ENCODE assay signal across 24 mouse cellular contexts in the genomic region with DNA sequence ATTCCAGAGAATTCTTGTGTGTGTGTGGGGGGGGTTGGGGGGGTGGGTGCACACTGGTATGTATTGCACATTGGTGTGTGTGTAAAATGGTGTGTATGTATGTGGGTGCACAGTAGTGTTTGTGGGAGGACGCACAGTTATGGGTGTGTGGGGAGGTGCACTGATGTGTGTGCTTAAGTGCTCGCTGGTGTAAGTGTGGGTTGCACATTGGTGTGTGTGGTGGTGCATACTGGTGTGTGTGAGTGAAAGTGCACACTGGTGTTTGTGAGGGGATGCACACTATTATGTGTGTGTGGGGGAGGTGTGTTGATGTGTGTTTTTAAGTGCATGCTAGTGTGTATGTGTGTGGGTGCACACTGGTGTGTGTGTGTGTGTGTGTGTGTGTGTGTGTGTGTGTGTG. TPM values are rescaled to one million over a fixed set of nuclear protein-coding genes. Genes with fewer than 3 reads are reported as not detected.
DNase-seq lines count a peak whose midpoint lies in the region; ATAC-seq and TF ChIP-seq lines count a peak whose summit lies in the region.
"Had no signal": no experiment of that assay in that cellular context is flagged by ENCODE, and none has a peak within 500 bp of the region (broad histone marks: within the 10 kb centered on the region; RNA-seq: fewer than 3 reads in every experiment).

No protein-coding gene starts in this region.

- TF ChIP-seq EP300 in stomach, postnatal 0 days (optimal IDR thresholded peaks at IDR 0.05): no peak

- WGBS in embryonic facial prominence, embryonic 11.5 days: 79% methylated on average over 2 of the region's 2 CpGs
- WGBS in embryonic facial prominence, embryonic 10.5 days: 83% methylated on average over 2 of the region's 2 CpGs
- WGBS in hindbrain, embryonic 12.5 days: 86% methylated on average over 2 of the region's 2 CpGs
- whole genome bisulfite sequencing in hindbrain, embryonic 13.5 days: 74% methylated on average over 2 of the region's 2 CpGs
- WGBS in midbrain, embryonic 11.5 days: 80% methylated on average over 2 of the region's 2 CpGs
- 79% methylated on average over 2 of the region's 2 CpGs for WGBS in midbrain, postnatal 0 days
- WGBS in stomach, embryonic 14.5 days: 84% methylated on average over 2 of the region's 2 CpGs
- 80% methylated on average over 2 of the region's 2 CpGs for WGBS in stomach, postnatal 0 days

- H3K4me2 ChIP-seq in embryonic facial prominence, embryonic 11.5 days (ENCODE audit: low read depth, low read length): no peak overlapping the region
- no peak overlapping the region for H3K4me2 ChIP-seq in hindbrain, embryonic 12.5 days (replicated peaks)
- H3K4me2 ChIP-seq in hindbrain, embryonic 13.5 days: no peak overlapping the region
- H3K4me2 ChIP-seq in midbrain, embryonic 11.5 days: no peak overlapping the region
- H3K4me2 ChIP-seq in midbrain, postnatal 0 days (ENCODE audit: low read depth, low read length, poor library complexity, severe bottlenecking): no peak overlapping the region
- no peak overlapping the region for H3K4me2 ChIP-seq in stomach, embryonic 14.5 days (replicated peaks; ENCODE audit: low read depth, low read length)
- H3K4me2 ChIP-seq in stomach, postnatal 0 days (replicated peaks; ENCODE audit: low read depth): no peak overlapping the region
- H3K4me2 ChIP-seq: embryonic facial prominence, embryonic 15.5 days; heart, embryonic 15.5 days; liver, embryonic 11.5 days had no signal

- ATAC-seq in embryonic facial prominence, embryonic 11.5 days (replicated peaks; ENCODE audit: insufficient number of reproducible peaks, low FRiP score, low TSS enrichment, low read depth): peak; percentile 72
- 0 out of 2 replicates have a peak, but pooled peaks have one; percentile 38 for ATAC-seq in hindbrain, embryonic 12.5 days (ENCODE audit: low FRiP score)
- ATAC-seq in hindbrain, embryonic 13.5 days (ENCODE audit: low FRiP score): no peak
- peak; percentile 58; the same call in 1 of the 2 replicates for ATAC-seq in midbrain, embryonic 11.5 days (ENCODE audit: low FRiP score)
- no peak for ATAC-seq in midbrain, postnatal 0 days (ENCODE audit: low FRiP score)
- peak; percentile 46; the same call in 1 of the 2 replicates for ATAC-seq in stomach, embryonic 14.5 days (ENCODE audit: insufficient number of reproducible peaks, insufficient read depth, low FRiP score, low read depth)
- no peak for ATAC-seq in stomach, postnatal 0 days (ENCODE audit: low FRiP score, low TSS enrichment)

- no peaks in the 10 kb centered on the region for H3K9me3 ChIP-seq in embryonic facial prominence, embryonic 11.5 days (replicated peaks; ENCODE audit: control insufficient read depth, low read length)
- no peaks in the 10 kb centered on the region for H3K9me3 ChIP-seq in embryonic facial prominence, embryonic 10.5 days
- no peaks in the 10 kb centered on the region; the same call in 1 of the 2 replicates for H3K9me3 ChIP-seq in hindbrain, embryonic 12.5 days (replicated peaks)
- no peaks in the 10 kb centered on the region for H3K9me3 ChIP-seq in hindbrain, embryonic 13.5 days
- H3K9me3 ChIP-seq in midbrain, embryonic 11.5 days (ENCODE audit: control insufficient read depth, low read length): no peaks in the 10 kb centered on the region
- no peaks in the 10 kb centered on the region for H3K9me3 ChIP-seq in midbrain, postnatal 0 days (ENCODE audit: low read length)
- H3K9me3 ChIP-seq in stomach, embryonic 14.5 days (ENCODE audit: control insufficient read depth, low read depth, low read length): no peaks in the 10 kb centered on the region
- no peaks in the 10 kb centered on the region for H3K9me3 ChIP-seq in stomach, postnatal 0 days (ENCODE audit: control insufficient read depth, low read length)
- H3K9me3 ChIP-seq: embryonic facial prominence, embryonic 15.5 days; heart, embryonic 15.5 days had no signal

- no peaks in the 10 kb centered on the region for H3K4me1 ChIP-seq in embryonic facial prominence, embryonic 11.5 days (ENCODE audit: control insufficient read depth, insufficient read depth, low read length)
- H3K4me1 ChIP-seq in embryonic facial prominence, embryonic 10.5 days: no peaks in the 10 kb centered on the region
- no peaks in the 10 kb centered on the region for H3K4me1 ChIP-seq in hindbrain, embryonic 12.5 days
- H3K4me1 ChIP-seq in hindbrain, embryonic 13.5 days (replicated peaks): no peaks in the 10 kb centered on the region
- no peaks in the 10 kb centered on the region for H3K4me1 ChIP-seq in midbrain, embryonic 11.5 days (ENCODE audit: control insufficient read depth, insufficient read depth, low read length)
- no peaks in the 10 kb centered on the region for H3K4me1 ChIP-seq in midbrain, postnatal 0 days (ENCODE audit: insufficient read depth, low read length)
- no peaks in the 10 kb centered on the region for H3K4me1 ChIP-seq in stomach, embryonic 14.5 days (ENCODE audit: control insufficient read depth, insufficient read depth, low read length)
- no peaks in the 10 kb centered on the region for H3K4me1 ChIP-seq in stomach, postnatal 0 days (replicated peaks; ENCODE audit: control insufficient read depth, insufficient read depth)
- H3K4me1 ChIP-seq: embryonic facial prominence, embryonic 15.5 days; heart, embryonic 15.5 days had no signal

- no peaks in the 10 kb centered on the region for H3K36me3 ChIP-seq in embryonic facial prominence, embryonic 11.5 days (replicated peaks; ENCODE audit: control insufficient read depth, insufficient read depth, low read depth, low read length)
- H3K36me3 ChIP-seq in embryonic facial prominence, embryonic 10.5 days (replicated peaks): no peaks in the 10 kb centered on the region
- H3K36me3 ChIP-seq in hindbrain, embryonic 12.5 days: no peaks in the 10 kb centered on the region
- H3K36me3 ChIP-seq in hindbrain, embryonic 13.5 days: no peaks in the 10 kb centered on the region
- no peaks in the 10 kb centered on the region for H3K36me3 ChIP-seq in midbrain, embryonic 11.5 days (ENCODE audit: control insufficient read depth, insufficient read depth, low read length)
- no peaks in the 10 kb centered on the region for H3K36me3 ChIP-seq in midbrain, postnatal 0 days (ENCODE audit: insufficient read depth, low read length)
- H3K36me3 ChIP-seq in stomach, embryonic 14.5 days (ENCODE audit: control insufficient read depth, insufficient read depth, low read length): no peaks in the 10 kb centered on the region
- no peaks in the 10 kb centered on the region for H3K36me3 ChIP-seq in stomach, postnatal 0 days (ENCODE audit: control insufficient read depth, insufficient read depth, low read length)
- H3K36me3 ChIP-seq: embryonic facial prominence, embryonic 15.5 days; heart, embryonic 15.5 days had no signal

- H3K9ac ChIP-seq in embryonic facial prominence, embryonic 11.5 days (replicated peaks; ENCODE audit: low read length): no peak overlapping the region
- H3K9ac ChIP-seq in hindbrain, embryonic 12.5 days: no peak overlapping the region
- no peak overlapping the region for H3K9ac ChIP-seq in hindbrain, embryonic 13.5 days
- no peak overlapping the region for H3K9ac ChIP-seq in midbrain, embryonic 11.5 days (ENCODE audit: low read length)
- no peak overlapping the region for H3K9ac ChIP-seq in midbrain, postnatal 0 days (replicated peaks; ENCODE audit: low read length, poor library complexity, severe bottlenecking)
- no peak overlapping the region for H3K9ac ChIP-seq in stomach, embryonic 14.5 days (replicated peaks; ENCODE audit: low read depth, low read length)
- H3K9ac ChIP-seq in stomach, postnatal 0 days (ENCODE audit: low read length): no peak overlapping the region
- H3K9ac ChIP-seq: embryonic facial prominence, embryonic 15.5 days; heart, embryonic 15.5 days; liver, postnatal 0 days had no signal

- TF ChIP-seq CTCF in midbrain, postnatal 0 days (IDR thresholded peaks at IDR 0.05): no peak
- no peak for TF ChIP-seq CTCF in stomach, postnatal 0 days (IDR thresholded peaks at IDR 0.05; ENCODE audit: low read depth)

- DNase-seq in embryonic facial prominence, embryonic 11.5 days (ENCODE audit: low spot score): no peak
- DNase-seq in embryonic facial prominence, embryonic 10.5 days (ENCODE audit: low spot score): no peak
- DNase-seq in midbrain, embryonic 11.5 days (ENCODE audit: low spot score, missing footprints): no peak
- DNase-seq in midbrain, postnatal 0 days (ENCODE audit: low spot score): no peak
- no peak for DNase-seq in stomach, postnatal 0 days (ENCODE audit: low spot score)

- H3K27ac ChIP-seq in embryonic facial prominence, embryonic 11.5 days (replicated peaks; ENCODE audit: low read depth, low read length): no peak overlapping the region
- no peak overlapping the region for H3K27ac ChIP-seq in embryonic facial prominence, embryonic 10.5 days (replicated peaks)
- no peak overlapping the region for H3K27ac ChIP-seq in hindbrain, embryonic 12.5 days
- H3K27ac ChIP-seq in hindbrain, embryonic 13.5 days: no peak overlapping the region
- no peak overlapping the region for H3K27ac ChIP-seq in midbrain, embryonic 11.5 days (ENCODE audit: low read depth, low read length)
- no peak overlapping the region for H3K27ac ChIP-seq in midbrain, postnatal 0 days (ENCODE audit: low read depth, low read length)
- no peak overlapping the region for H3K27ac ChIP-seq in stomach, embryonic 14.5 days (ENCODE audit: low read length)
- H3K27ac ChIP-seq in stomach, postnatal 0 days (replicated peaks): no peak overlapping the region
- H3K27ac ChIP-seq: embryonic facial prominence, embryonic 15.5 days; heart, embryonic 15.5 days; layer of hippocampus, adult 2 months had no signal

- no peaks in the 10 kb centered on the region for H3K27me3 ChIP-seq in embryonic facial prominence, embryonic 11.5 days (ENCODE audit: control insufficient read depth, insufficient read depth, low read length)
- H3K27me3 ChIP-seq in embryonic facial prominence, embryonic 10.5 days (replicated peaks; ENCODE audit: low read depth, poor library complexity, severe bottlenecking): no peaks in the 10 kb centered on the region
- H3K27me3 ChIP-seq in hindbrain, embryonic 12.5 days: no peaks in the 10 kb centered on the region
- H3K27me3 ChIP-seq in hindbrain, embryonic 13.5 days: no peaks in the 10 kb centered on the region
- H3K27me3 ChIP-seq in midbrain, embryonic 11.5 days (ENCODE audit: control insufficient read depth, insufficient read depth, low read length): no peaks in the 10 kb centered on the region
- H3K27me3 ChIP-seq in midbrain, postnatal 0 days (ENCODE audit: insufficient read depth, low read length): no peaks in the 10 kb centered on the region
- H3K27me3 ChIP-seq in stomach, embryonic 14.5 days (ENCODE audit: control insufficient read depth, insufficient read depth, low read length): no peaks in the 10 kb centered on the region
- H3K27me3 ChIP-seq in stomach, postnatal 0 days (ENCODE audit: control insufficient read depth, insufficient read depth, low read length): no peaks in the 10 kb centered on the region
- H3K27me3 ChIP-seq: embryonic facial prominence, embryonic 15.5 days; heart, embryonic 15.5 days had no signal

- H3K4me3 ChIP-seq in embryonic facial prominence, embryonic 11.5 days (ENCODE audit: low read depth, low read length): no peak overlapping the region
- no peak overlapping the region for H3K4me3 ChIP-seq in embryonic facial prominence, embryonic 10.5 days
- H3K4me3 ChIP-seq in hindbrain, embryonic 12.5 days: no peak overlapping the region
- no peak overlapping the region for H3K4me3 ChIP-seq in hindbrain, embryonic 13.5 days
- H3K4me3 ChIP-seq in midbrain, embryonic 11.5 days (ENCODE audit: low read depth, low read length): no peak overlapping the region
- H3K4me3 ChIP-seq in midbrain, postnatal 0 days (ENCODE audit: low read depth, low read length): no peak overlapping the region
- H3K4me3 ChIP-seq in stomach, embryonic 14.5 days (ENCODE audit: low read depth, low read length): no peak overlapping the region
- H3K4me3 ChIP-seq in stomach, postnatal 0 days (ENCODE audit: low read depth, low read length): no peak overlapping the region
- H3K4me3 ChIP-seq: embryonic facial prominence, embryonic 15.5 days; heart, embryonic 15.5 days; layer of hippocampus, adult 2 months had no signal

RNA-seq across cellular contexts. Expression of gene 4921504E06Rik, which starts 24.3 kb away (rescaled TPM):
- polyA plus RNA-seq in embryonic facial prominence, embryonic 11.5 days (2014; fragmentation: Nextera tagmentation; extraction: Ambion mirVana): not detected in 2 replicates
- not detected in 2 replicates for polyA plus RNA-seq in embryonic facial prominence, embryonic 10.5 days (2016; fragmentation: Nextera tagmentation; extraction: Ambion mirVana)
- 0.48 and 0.75 TPM in 2 replicates for polyA plus RNA-seq in hindbrain, embryonic 12.5 days (2016; fragmentation: Nextera tagmentation; extraction: Ambion mirVana)
- 0.48 TPM in 1 of 2 replicates, not detected in the other for polyA plus RNA-seq in hindbrain, embryonic 13.5 days (2015; fragmentation: Nextera tagmentation; extraction: Ambion mirVana)
- polyA plus RNA-seq in midbrain, embryonic 11.5 days (2014; fragmentation: Nextera tagmentation; extraction: Ambion mirVana): not detected in 2 replicates
- 0.33 TPM in 1 of 2 replicates, not detected in the other for total RNA-seq in midbrain, postnatal 0 days (2014; rRNA removed)
- not detected in 2 replicates for polyA plus RNA-seq in midbrain, postnatal 0 days (2015; fragmentation: Nextera tagmentation; extraction: Ambion mirVana)
- polyA plus RNA-seq in stomach, embryonic 14.5 days (2014; fragmentation: Nextera tagmentation; extraction: Ambion mirVana): not detected in 2 replicates
- polyA plus RNA-seq in stomach, postnatal 0 days (2015; fragmentation: Nextera tagmentation; extraction: Ambion mirVana): 0.05 TPM in 1 of 2 replicates, not detected in the other
- total RNA-seq: adrenal gland, postnatal 25 days; ES-E14; gastrocnemius, postnatal 25 days; heart, adult 8-10 months; heart, postnatal 4 days; layer of hippocampus, adult 2 months; layer of hippocampus, postnatal 25 days; megakaryocyte progenitor cell, adult 5-6 weeks; neutrophil, adult 5-6 weeks had no signal
- polyA plus RNA-seq: heart, embryonic 15.5 days; limb, embryonic 11.5 days; liver, embryonic 11.5 days; liver, postnatal 0 days; small intestine, adult 2 months; urinary bladder, adult 2 months had no signal

Comparison
In these comparisons a context has a peak if more than half of its experiments do, and no peak if none do; other contexts are left out.
1. ATAC-seq: peak in embryonic facial prominence, embryonic 11.5 days (single experiment), hindbrain, embryonic 12.5 days (single experiment), midbrain, embryonic 11.5 days (single experiment) and stomach, embryonic 14.5 days (single experiment); none in hindbrain, embryonic 13.5 days (single experiment), midbrain, postnatal 0 days (single experiment) and stomach, postnatal 0 days (single experiment).